Mouse (Mus musculus): ENCODE measurements at regions not wholly inside any gene's neighbourhood (a gene's known extent, or its start where the extent isn't known, plus 50 kb on each side); places are given as distances from the start of the nearest gene placed in this dataset.

DNA sequence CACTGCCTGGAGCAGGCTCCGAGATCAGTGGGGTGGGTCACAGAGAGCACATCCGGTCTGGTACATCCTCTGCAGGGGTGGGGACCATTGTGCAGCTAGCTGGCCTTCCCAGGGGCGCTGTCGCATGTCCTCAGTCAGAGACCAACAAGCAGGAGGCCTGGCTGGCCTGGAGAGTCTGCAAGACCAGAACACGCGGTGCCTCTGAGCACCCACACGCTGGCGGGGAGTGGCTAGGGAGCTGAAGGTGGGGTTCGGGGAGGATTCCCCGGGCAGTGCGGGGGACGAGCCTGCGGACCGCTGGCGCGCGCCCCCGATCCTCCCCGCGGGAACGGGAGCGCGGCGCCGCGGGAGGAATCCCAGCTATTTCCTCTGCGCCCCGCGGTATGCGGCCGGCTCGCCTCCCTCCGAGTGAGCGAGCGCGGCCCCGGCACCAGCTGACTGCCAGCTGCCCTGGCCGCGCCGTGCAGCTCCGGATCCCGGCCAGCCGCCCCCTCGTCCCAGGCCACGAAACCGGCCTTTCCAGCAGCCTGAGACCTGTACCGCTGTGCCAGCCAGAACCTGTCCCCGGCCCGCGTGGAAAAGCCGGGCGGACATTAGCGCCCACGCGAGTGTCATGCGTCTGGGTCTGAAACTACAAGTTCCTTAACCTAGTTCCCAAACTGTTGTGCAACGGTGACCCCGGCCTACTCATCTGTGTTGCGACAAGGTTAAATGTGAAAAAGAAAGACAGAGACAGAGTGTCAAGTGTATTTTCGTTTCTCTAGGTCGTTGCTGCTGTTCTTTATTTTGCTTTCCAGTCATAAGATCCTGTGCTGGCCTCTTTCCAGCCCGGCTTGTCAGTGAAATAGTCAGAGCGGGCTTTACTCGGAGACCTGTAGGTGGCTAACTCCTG is 61.2 kb downstream of the Pkdcc start:
- WGBS = 6% methylated on average over 64 of the region's 64 CpGs
- Histone ChIP-seq H3K36me3 (replicated peaks) (no peaks in the 10 kb centered on the region), H3K27ac (peak overlapping the region; percentile 89), H3K9me3 (no peaks in the 10 kb centered on the region), H3K4me1 (peaks cover 57% of the 10 kb centered on the region), H3K4me3 (peak overlapping the region; percentile 69), H3K27me3 (ENCODE audit: poor library complexity, severe bottlenecking) (peaks cover 50% of the 10 kb centered on the region)
- DNase-seq (ENCODE audit: extremely low spot score, low spot score) = peak; percentile 73

GRCm38 (mm10) chr17:83277117-83277947 is 62.2 kb downstream of the Pkdcc start:
- H3K4me1 ChIP-seq = peaks cover 57% of the 10 kb centered on the region
- WGBS = 21% methylated on average over 26 of the region's 26 CpGs
- H3K36me3 ChIP-seq (replicated peaks) = no peaks in the 10 kb centered on the region

GRCm38 (mm10) chr17:83277948-83278924 is 63.1 kb downstream of the Pkdcc start:
- Histone ChIP-seq H3K4me1 (peaks cover 52% of the 10 kb centered on the region), H3K27ac (peak overlapping the region; percentile 86)

More at GRCm38 (mm10) chr17:83277117-83277947, 62.2 kb downstream of the Pkdcc start:
- Histone ChIP-seq H3K27me3 (ENCODE audit: poor library complexity, severe bottlenecking) (peaks cover 50% of the 10 kb centered on the region), H3K4me3 (peak overlapping the region; percentile 69), H3K9me3 (no peaks in the 10 kb centered on the region), H3K27ac (peak overlapping the region; percentile 86)
- peak; percentile 66 for DNase-seq (ENCODE audit: extremely low spot score, low spot score)

GRCm38 (mm10) chr17:83283328-83283727 is 67.4 kb upstream of the Eml4 start:
- Histone ChIP-seq H3K4me3 (no peak overlapping the region), H3K9me3 (no peaks in the 10 kb centered on the region), H3K36me3 (replicated peaks) (no peaks in the 10 kb centered on the region), H3K4me1 (peaks cover 30% of the 10 kb centered on the region), H3K27me3 (ENCODE audit: poor library complexity, severe bottlenecking) (0 out of 2 replicates have a peak, but pooled peaks cover 6% of the 10 kb centered on the region), H3K27ac (no peak overlapping the region)
- WGBS = 88% methylated on average over 3 of the region's 3 CpGs
- no peak for DNase-seq (ENCODE audit: extremely low spot score, low spot score)

More at GRCm38 (mm10) chr17:83277948-83278924, 63.1 kb downstream of the Pkdcc start:
- Histone ChIP-seq H3K36me3 (replicated peaks) (no peaks in the 10 kb centered on the region), H3K9me3 (no peaks in the 10 kb centered on the region), H3K27me3 (ENCODE audit: poor library complexity, severe bottlenecking) (peaks cover 41% of the 10 kb centered on the region), H3K4me3 (peak overlapping the region; percentile 69)
- 73% methylated on average over 14 of the region's 14 CpGs for WGBS
- no peak for DNase-seq (ENCODE audit: extremely low spot score, low spot score)

DNA sequence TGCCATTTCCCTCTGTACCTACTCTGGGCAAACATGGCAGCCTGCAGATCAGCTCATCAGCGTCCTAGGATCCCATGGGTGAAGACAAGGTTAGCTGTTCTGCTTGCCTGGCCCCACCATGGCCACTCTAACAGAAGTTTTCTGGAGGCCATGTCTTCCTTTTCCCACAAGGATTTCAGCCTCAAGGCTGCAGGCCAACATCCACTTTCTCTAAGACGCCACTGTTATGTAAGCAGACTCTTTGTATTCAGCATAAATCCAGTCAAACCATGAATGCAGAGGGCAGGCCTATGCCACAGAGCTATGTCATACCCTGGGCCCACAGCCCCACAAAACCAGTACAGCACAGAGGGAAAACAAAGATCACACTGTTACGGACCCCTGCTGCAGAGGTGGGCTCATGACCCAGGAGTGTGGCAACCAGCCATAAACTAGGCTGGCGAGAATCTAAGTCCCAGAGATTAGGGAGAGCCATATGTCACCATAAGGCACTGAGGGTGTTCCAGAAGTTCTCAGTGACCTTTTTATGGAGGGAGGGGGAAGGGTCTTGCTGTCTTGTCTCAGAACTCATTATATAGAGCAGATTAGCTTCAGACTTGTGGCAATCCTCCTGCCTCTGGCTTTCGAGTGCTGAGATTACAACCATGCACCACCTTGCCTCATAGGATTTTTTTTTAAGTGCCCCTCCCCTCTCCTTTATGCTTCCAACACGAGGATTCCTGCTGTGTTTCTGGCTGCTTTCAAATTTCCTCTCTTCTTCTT is 63.2 kb upstream of the Eml4 start:
- H3K4me1 ChIP-seq = peaks cover 20% of the 10 kb centered on the region
- no peak overlapping the region for H3K4me3 ChIP-seq
- H3K36me3 ChIP-seq (replicated peaks) = no peaks in the 10 kb centered on the region
- no peaks in the 10 kb centered on the region for H3K9me3 ChIP-seq
- WGBS = 57% methylated on average over 6 of the region's 6 CpGs
- no peak for DNase-seq (ENCODE audit: extremely low spot score, low spot score)
- H3K27me3 ChIP-seq (ENCODE audit: poor library complexity, severe bottlenecking) = no peaks in the 10 kb centered on the region
- H3K27ac ChIP-seq = 0 out of 2 replicates have a peak overlapping the region, but pooled peaks have one; percentile 26

DNA sequence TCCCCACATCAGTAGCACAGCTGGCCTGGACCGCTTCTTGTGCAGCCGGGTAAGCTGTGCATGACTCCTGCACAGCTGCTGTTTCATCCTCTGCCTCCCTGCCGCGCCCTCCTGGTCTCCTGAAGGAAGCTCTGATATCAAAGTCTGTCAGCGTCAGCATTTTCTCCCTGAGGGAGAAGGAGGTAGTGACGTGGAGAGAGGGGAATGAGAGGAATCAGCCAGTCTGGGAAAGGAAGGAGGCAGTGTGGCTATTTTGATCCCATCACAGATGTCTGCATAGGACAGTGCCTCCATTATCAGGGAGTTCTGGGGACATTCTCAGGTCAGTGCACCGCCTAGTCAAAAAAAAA is 62.6 kb upstream of the Eml4 start:
- H3K4me3 ChIP-seq = no peak overlapping the region
- H3K27me3 ChIP-seq (ENCODE audit: poor library complexity, severe bottlenecking) = no peaks in the 10 kb centered on the region
- H3K9me3 ChIP-seq = no peaks in the 10 kb centered on the region
- H3K36me3 ChIP-seq (replicated peaks) = no peaks in the 10 kb centered on the region
- DNase-seq (ENCODE audit: extremely low spot score, low spot score) = no peak
- WGBS = 27% methylated on average over 7 of the region's 7 CpGs
- peaks cover 20% of the 10 kb centered on the region for H3K4me1 ChIP-seq
- 0 out of 2 replicates have a peak overlapping the region, but pooled peaks have one; percentile 8 for H3K27ac ChIP-seq

DNA sequence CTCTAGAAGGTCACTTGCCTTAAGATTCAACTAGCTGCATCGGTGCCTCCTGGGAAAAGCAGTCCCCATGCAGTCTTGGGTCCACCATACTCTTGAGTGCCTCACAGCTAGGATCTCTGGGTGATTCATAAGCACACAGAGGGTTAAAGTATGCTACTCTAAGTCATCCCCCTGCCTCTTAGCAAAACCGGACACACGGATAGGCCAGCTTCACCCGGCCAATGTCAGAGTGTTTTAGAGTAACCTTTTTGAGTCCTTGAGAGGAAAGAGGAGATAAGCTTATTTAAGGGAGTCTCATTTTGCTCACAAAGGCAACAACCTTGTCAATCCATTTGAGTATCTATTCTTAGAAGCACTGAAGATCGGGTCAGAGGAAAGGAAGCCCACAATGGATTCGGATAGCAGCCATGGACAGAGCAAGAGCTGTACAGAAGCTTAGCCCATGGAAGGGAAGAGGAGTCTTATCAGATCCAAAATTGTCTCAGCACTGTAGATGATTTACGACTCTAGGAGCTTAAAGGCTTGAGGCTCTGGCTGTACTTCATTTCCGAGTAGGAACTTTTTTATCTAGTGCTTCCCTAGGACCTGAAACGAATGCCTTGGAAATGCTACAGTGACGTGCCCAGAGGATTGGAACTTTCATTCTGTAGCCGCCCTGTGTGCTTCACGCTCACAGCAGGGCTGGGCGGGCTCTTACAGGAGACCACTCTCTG is 55.0 kb upstream of the Eml4 start:
- no peak for DNase-seq (ENCODE audit: extremely low spot score, low spot score)
- Histone ChIP-seq H3K4me3 (no peak overlapping the region), H3K9me3 (no peaks in the 10 kb centered on the region), H3K4me1 (no peaks in the 10 kb centered on the region), H3K27me3 (ENCODE audit: poor library complexity, severe bottlenecking) (no peaks in the 10 kb centered on the region), H3K36me3 (replicated peaks) (no peaks in the 10 kb centered on the region), H3K27ac (no peak overlapping the region)
- 86% methylated on average over 13 of the region's 13 CpGs for WGBS

- DNase-seq (ENCODE audit: extremely low spot score, low spot score) = no peak
- H3K9me3 ChIP-seq = no peaks in the 10 kb centered on the region
- no peak overlapping the region for H3K4me3 ChIP-seq
- H3K27ac ChIP-seq = no peak overlapping the region
- 79% methylated on average over 6 of the region's 6 CpGs for WGBS
- no peaks in the 10 kb centered on the region for H3K4me1 ChIP-seq
- H3K27me3 ChIP-seq (ENCODE audit: poor library complexity, severe bottlenecking) = no peaks in the 10 kb centered on the region
- H3K36me3 ChIP-seq (replicated peaks) = no peaks in the 10 kb centered on the region
These were observed 53.2 kb upstream of the Eml4 start for GRCm38 (mm10) chr17:83297379-83298121.
